In the genomic region with DNA sequence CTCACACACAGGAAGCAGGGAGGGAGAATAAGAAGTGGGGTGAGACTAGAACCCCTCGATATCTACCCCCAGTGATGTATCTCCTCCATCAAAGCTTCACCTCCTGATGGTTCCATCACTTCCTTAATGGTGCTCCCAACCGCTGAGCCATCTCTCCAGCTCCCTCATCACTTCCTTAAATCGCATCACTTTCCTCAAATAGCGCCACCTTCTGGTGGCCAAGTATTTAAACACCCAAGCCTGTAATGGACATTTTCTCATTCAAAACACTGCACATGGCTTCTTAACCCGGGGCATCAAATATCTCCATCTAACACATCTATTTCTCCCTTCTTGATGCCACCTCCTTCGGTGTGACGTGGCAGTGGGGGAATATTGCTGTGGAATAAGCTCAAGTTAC, we compare ENCODE assay signal across 24 mouse cellular contexts.
A peak's percentile ranks its signal among the peaks of the same experiment; 100 is the strongest.
DNase-seq lines count a peak whose midpoint lies in the region; ATAC-seq and TF ChIP-seq lines count a peak whose summit lies in the region.
"Had no signal": no experiment of that assay in that cellular context is flagged by ENCODE, and none has a peak within 500 bp of the region (broad histone marks: within the 10 kb centered on the region; RNA-seq: fewer than 3 reads in every experiment).

No protein-coding gene starts in this region.

- H3K79me2 ChIP-seq in MEL (ENCODE audit: control insufficient read depth, insufficient read depth, low read length, poor library complexity) = no peaks in the 10 kb centered on the region

- TF ChIP-seq EP300 in MEL (IDR thresholded peaks at IDR 0.05; ENCODE audit: low read depth in 1 of 2, low read length in 2 of 2) = no peak

- H3K9ac ChIP-seq in hindbrain, postnatal 0 days (replicated peaks; ENCODE audit: low read length) = no peak overlapping the region
- H3K9ac ChIP-seq in MEL (ENCODE audit: control insufficient read depth, low read depth, low read length, poor library complexity, severe bottlenecking) = no peak overlapping the region
- H3K9ac ChIP-seq: embryonic facial prominence, embryonic 15.5 days; forebrain, embryonic 15.5 days; heart, embryonic 13.5 days; hindbrain, embryonic 13.5 days; neural tube, embryonic 12.5 days had no signal

- peak; percentile 30 for TF ChIP-seq CTCF in hindbrain, postnatal 0 days (IDR thresholded peaks at IDR 0.05; ENCODE audit: low read depth)
- TF ChIP-seq CTCF in E14TG2a.4 (conservative IDR thresholded peaks at IDR 0.05; ENCODE audit: low read length) (peak; percentile 67), MEL (IDR thresholded peaks at IDR 0.05 in 2 of 3, conservative IDR thresholded peaks at IDR 0.05 in 1 of 3; ENCODE audit: control insufficient read depth in 1 of 3, insufficient read depth in 1 of 3, low read depth in 2 of 3, low read length in 3 of 3, poor library complexity in 1 of 3, severe bottlenecking in 1 of 3) (peak in 1 of 3 experiments; percentile 9; a peak in 2 of 6 replicates)

- peak; percentile 19 for DNase-seq in hindbrain, postnatal 0 days (ENCODE audit: low spot score)
- DNase-seq in hindbrain, embryonic 10.5 days (ENCODE audit: low spot score) = no peak
- DNase-seq in MEL (ENCODE audit: low read depth, low spot score) = peak; percentile 14
- peak; percentile 14 for DNase-seq in embryo, embryonic 11 days
- DNase-seq in cerebellum, adult 11-12 months = no peak
- no peak for DNase-seq in kidney, postnatal 14 days
- DNase-seq: adrenal gland, postnatal 36 days; cerebellum, adult 11 months; cerebellum, postnatal 14 days; gastrocnemius, postnatal 36 days; heart, adult 2 months; heart, postnatal 14 days; kidney, adult 2 months; kidney, postnatal 10 days; layer of hippocampus, postnatal 36 days; lung, postnatal 4 days; right cerebral cortex, adult 18-20 months; thymus, adult 2 months had no signal

- no peak overlapping the region for H3K4me3 ChIP-seq in hindbrain, postnatal 0 days (ENCODE audit: low read length)
- H3K4me3 ChIP-seq in hindbrain, embryonic 10.5 days = no peak overlapping the region
- H3K4me3 ChIP-seq in E14TG2a.4 (replicated peaks; ENCODE audit: low read length) (no peak overlapping the region), MEL (ENCODE audit: control insufficient read depth in 1 of 2, insufficient read depth in 1 of 2, low read depth in 2 of 2, low read length in 2 of 2) (no peak overlapping the region)
- H3K4me3 ChIP-seq: embryonic facial prominence, embryonic 15.5 days; forebrain, embryonic 15.5 days; heart, adult 2 months; heart, embryonic 13.5 days; hindbrain, embryonic 13.5 days; neural tube, embryonic 12.5 days had no signal

- H3K27ac ChIP-seq in hindbrain, postnatal 0 days = no peak overlapping the region
- no peak overlapping the region for H3K27ac ChIP-seq in hindbrain, embryonic 10.5 days
- no peak overlapping the region for H3K27ac ChIP-seq in MEL (ENCODE audit: control insufficient read depth, low read depth, low read length)
- H3K27ac ChIP-seq: embryonic facial prominence, embryonic 15.5 days; forebrain, embryonic 15.5 days; heart, adult 2 months; heart, embryonic 13.5 days; hindbrain, embryonic 13.5 days; neural tube, embryonic 12.5 days had no signal

- WGBS in hindbrain, postnatal 0 days = 80% methylated on average over 7 of the region's 7 CpGs
- WGBS in hindbrain, embryonic 10.5 days = 76% methylated on average over 7 of the region's 7 CpGs

- no peaks in the 10 kb centered on the region for H3K4me1 ChIP-seq in hindbrain, postnatal 0 days (ENCODE audit: insufficient read depth, low read length)
- H3K4me1 ChIP-seq in hindbrain, embryonic 10.5 days (replicated peaks) = no peaks in the 10 kb centered on the region
- no peaks in the 10 kb centered on the region; the same call in 1 of the 2 replicates for H3K4me1 ChIP-seq in E14TG2a.4 (replicated peaks; ENCODE audit: low read depth, low read length)
- no peaks in the 10 kb centered on the region for H3K4me1 ChIP-seq in MEL (ENCODE audit: control insufficient read depth in 1 of 2, insufficient read depth in 2 of 2, low read length in 2 of 2)
- H3K4me1 ChIP-seq: embryonic facial prominence, embryonic 15.5 days; forebrain, embryonic 15.5 days; heart, embryonic 13.5 days; neural tube, embryonic 12.5 days had no signal

- no peak for TF ChIP-seq POLR2A in MEL (IDR thresholded peaks at IDR 0.05; ENCODE audit: control insufficient read depth in 1 of 2, insufficient read depth in 1 of 2, low read depth in 1 of 2, low read length in 2 of 2, poor library complexity in 1 of 2)

- no peaks in the 10 kb centered on the region for H3K27me3 ChIP-seq in hindbrain, postnatal 0 days (ENCODE audit: insufficient read depth, low read length)
- H3K27me3 ChIP-seq in hindbrain, embryonic 10.5 days (ENCODE audit: insufficient read depth, poor library complexity, severe bottlenecking) = no peaks in the 10 kb centered on the region
- no peaks in the 10 kb centered on the region for H3K27me3 ChIP-seq in E14TG2a.4 (ENCODE audit: insufficient read depth, low read length)
- H3K27me3 ChIP-seq in MEL (ENCODE audit: control insufficient read depth in 1 of 2, insufficient read depth in 2 of 2, low read length in 2 of 2) = no peaks in the 10 kb centered on the region
- H3K27me3 ChIP-seq: embryonic facial prominence, embryonic 15.5 days; forebrain, embryonic 15.5 days; heart, embryonic 13.5 days; hindbrain, embryonic 13.5 days; neural tube, embryonic 12.5 days had no signal

- TF ChIP-seq RAD21 in MEL (IDR thresholded peaks at IDR 0.05; ENCODE audit: low read depth, low read length) = no peak

- H3K36me3 ChIP-seq in hindbrain, postnatal 0 days (ENCODE audit: insufficient read depth, low read length) = no peaks in the 10 kb centered on the region
- no peaks in the 10 kb centered on the region for H3K36me3 ChIP-seq in hindbrain, embryonic 10.5 days
- H3K36me3 ChIP-seq in E14TG2a.4 (ENCODE audit: insufficient read depth, low read length) (no peaks in the 10 kb centered on the region), MEL (ENCODE audit: control insufficient read depth in 1 of 2, insufficient read depth in 2 of 2, low read length in 2 of 2) (no peaks in the 10 kb centered on the region)
- H3K36me3 ChIP-seq: embryonic facial prominence, embryonic 15.5 days; forebrain, embryonic 15.5 days; heart, embryonic 13.5 days; hindbrain, embryonic 13.5 days; neural tube, embryonic 12.5 days had no signal

- no peak for ATAC-seq in hindbrain, postnatal 0 days
- ATAC-seq: forebrain, embryonic 15.5 days had no signal

- H3K4me2 ChIP-seq in hindbrain, postnatal 0 days (ENCODE audit: low read depth, low read length) = no peak overlapping the region
- H3K4me2 ChIP-seq: embryonic facial prominence, embryonic 15.5 days; forebrain, embryonic 15.5 days; heart, embryonic 13.5 days; hindbrain, embryonic 13.5 days; neural tube, embryonic 12.5 days had no signal

- no peaks in the 10 kb centered on the region for H3K9me3 ChIP-seq in hindbrain, postnatal 0 days (ENCODE audit: low read length)
- peaks cover 3% of the 10 kb centered on the region for H3K9me3 ChIP-seq in hindbrain, embryonic 10.5 days
- H3K9me3 ChIP-seq in E14TG2a.4 (ENCODE audit: low read length) = peaks cover 7% of the 10 kb centered on the region; the same call in 1 of the 2 replicates
- H3K9me3 ChIP-seq in MEL (replicated peaks; ENCODE audit: insufficient read depth, low read length) = no peaks in the 10 kb centered on the region
- H3K9me3 ChIP-seq: embryonic facial prominence, embryonic 15.5 days; forebrain, embryonic 15.5 days; hindbrain, embryonic 13.5 days; neural tube, embryonic 12.5 days had no signal

TF ChIP-seq in MEL, 35 proteins besides CTCF, POLR2A, EP300 and RAD21:
- TF ChIP-seq POLR2AphosphoS2 (IDR thresholded peaks at IDR 0.05; ENCODE audit: low read length) (no peak), MAZ (IDR thresholded peaks at IDR 0.05; ENCODE audit: low read depth, low read length) (no peak), HCFC1 (IDR thresholded peaks at IDR 0.05; ENCODE audit: low read depth, low read length) (no peak), POLR2AphosphoS5 (IDR thresholded peaks at IDR 0.05; ENCODE audit: borderline replicate concordance, low read depth, low read length) (no peak), JUND (IDR thresholded peaks at IDR 0.05; ENCODE audit: low read depth, low read length) (no peak), USF2 (IDR thresholded peaks at IDR 0.05; ENCODE audit: borderline replicate concordance in 1 of 2, insufficient read depth in 1 of 2, low read depth in 1 of 2, low read length in 2 of 2) (no peak), BHLHE40 (IDR thresholded peaks at IDR 0.05; ENCODE audit: borderline replicate concordance, low read depth, low read length) (no peak), SIN3A (IDR thresholded peaks at IDR 0.05; ENCODE audit: low read length) (no peak), UBTF (IDR thresholded peaks at IDR 0.05; ENCODE audit: borderline replicate concordance, insufficient read depth, low read depth, low read length) (no peak), MYC (IDR thresholded peaks at IDR 0.05; ENCODE audit: low read depth, low read length) (no peak), RCOR1 (IDR thresholded peaks at IDR 0.05; ENCODE audit: low read depth, low read length) (no peak), ZKSCAN1 (IDR thresholded peaks at IDR 0.05; ENCODE audit: low read depth, low read length) (no peak), CHD1 (IDR thresholded peaks at IDR 0.05; ENCODE audit: low read depth, low read length) (no peak)

Comparison
In these comparisons a context has a peak if more than half of its experiments do, and no peak if none do; other contexts are left out.
1. DNase-seq: peak in hindbrain, postnatal 0 days (single experiment), MEL (single experiment) and embryo, embryonic 11 days (single experiment); none in hindbrain, embryonic 10.5 days (single experiment), cerebellum, adult 11-12 months (single experiment) and kidney, postnatal 14 days (single experiment).